Mouse (Mus musculus): ENCODE results near the gene AU015836. TPM values are rescaled to one million over a fixed set of nuclear protein-coding genes. Genes with fewer than 3 reads are reported as not detected.

AU015836 gene
- polyA plus RNA-seq, 1 experiment, result not detected

DNA sequence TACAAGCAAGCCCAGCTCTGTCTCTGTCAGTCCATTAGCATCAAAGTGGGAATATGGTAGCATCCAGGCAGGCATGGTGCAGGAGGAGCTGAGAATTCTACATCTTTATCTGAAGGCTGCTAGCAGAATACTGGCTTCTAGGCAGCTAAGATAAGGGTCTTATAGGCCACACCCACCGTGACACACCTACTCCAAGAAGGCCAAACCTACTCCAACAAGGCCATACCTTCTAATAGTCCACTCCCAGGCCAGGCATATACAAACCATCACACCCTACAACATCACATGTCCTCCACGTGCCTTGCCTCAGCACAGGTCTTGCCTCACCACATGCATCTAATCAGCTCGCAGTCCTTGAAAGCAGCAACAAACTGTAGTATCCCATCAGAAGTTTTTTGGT is 41.0 kb downstream of the AU015836 start:
- no peak overlapping the region for H3K4me3 ChIP-seq (ENCODE audit: insufficient read depth, low read length)
- TF ChIP-seq POLR2A (IDR thresholded peaks at IDR 0.05; ENCODE audit: extremely low read depth, insufficient read depth, low read length) (no peak), CTCF (IDR thresholded peaks at IDR 0.05; ENCODE audit: extremely low read depth, insufficient read depth, low read length) (no peak)
- no peaks in the 10 kb centered on the region for H3K4me1 ChIP-seq (ENCODE audit: control insufficient read depth, insufficient read depth, low read length)

DNA sequence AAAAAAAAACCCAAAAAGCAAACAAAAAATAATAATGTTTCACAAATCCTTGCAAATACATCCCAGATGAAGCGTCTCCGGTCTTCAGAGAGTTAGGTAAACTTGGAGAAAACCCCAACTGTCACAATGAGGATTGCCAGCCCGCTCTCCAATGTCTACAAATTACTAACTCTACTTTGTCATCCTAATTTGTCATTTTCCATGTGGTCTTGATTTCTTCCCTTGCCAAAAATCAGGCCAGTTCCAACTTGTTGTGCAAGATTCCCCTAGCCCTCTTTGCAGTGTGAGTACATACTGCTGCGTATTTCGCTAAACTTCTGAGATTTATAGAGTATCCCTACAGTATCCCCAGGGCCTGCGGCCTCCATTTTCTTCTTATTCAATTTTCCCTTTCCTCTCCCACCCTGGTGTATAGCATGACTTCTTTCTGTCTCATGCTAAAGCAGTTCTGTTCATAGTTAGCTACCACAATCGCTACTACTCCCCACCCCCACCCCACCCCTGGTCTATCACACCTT is 43.3 kb downstream of the AU015836 start:
- TF ChIP-seq POLR2A (IDR thresholded peaks at IDR 0.05; ENCODE audit: extremely low read depth, insufficient read depth, low read length), result no peak
- no peak for TF ChIP-seq CTCF (IDR thresholded peaks at IDR 0.05; ENCODE audit: extremely low read depth, insufficient read depth, low read length)
- no peak overlapping the region for H3K27ac ChIP-seq (ENCODE audit: insufficient read depth, low read length)
- no peaks in the 10 kb centered on the region for H3K4me1 ChIP-seq (ENCODE audit: control insufficient read depth, insufficient read depth, low read length)
- no peak overlapping the region for H3K4me3 ChIP-seq (ENCODE audit: insufficient read depth, low read length)

More for the DNA sequence above, 41.0 kb downstream of the AU015836 start:
- no peak overlapping the region for H3K27ac ChIP-seq (ENCODE audit: insufficient read depth, low read length)

DNA sequence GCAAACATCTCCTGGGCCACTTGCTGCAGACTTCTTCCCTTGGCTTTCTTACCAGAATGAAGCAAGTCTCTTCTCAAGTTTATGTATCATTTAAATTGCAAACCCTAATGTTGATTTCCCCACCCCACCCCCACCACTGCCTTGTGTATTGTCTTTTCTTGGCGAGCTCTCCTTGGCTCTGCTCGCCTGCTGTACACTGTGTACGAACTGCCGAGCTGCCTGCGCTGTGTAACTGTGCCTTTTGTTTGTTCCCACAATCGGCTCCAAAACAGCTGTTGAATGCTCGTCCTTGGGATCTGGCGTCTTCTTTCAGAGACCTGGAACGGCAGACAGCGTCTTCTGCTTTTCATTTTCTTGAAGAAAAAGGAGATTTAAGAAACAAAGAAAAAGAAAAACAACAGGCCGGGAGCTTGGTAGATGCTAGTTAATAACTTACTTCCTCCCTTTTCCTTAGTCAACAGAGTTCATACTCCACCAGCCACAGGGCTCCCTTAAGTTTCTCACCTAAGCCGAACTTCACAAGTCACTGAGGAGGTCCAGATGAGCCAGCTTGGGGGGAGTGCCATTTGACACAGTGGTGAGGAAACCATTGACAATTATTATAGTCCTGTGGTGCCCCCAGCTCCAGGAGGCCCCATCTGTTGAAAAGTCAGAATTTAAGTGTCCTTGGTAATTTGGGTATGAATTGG is 44.2 kb downstream of the AU015836 start:
- no peak for TF ChIP-seq CTCF (IDR thresholded peaks at IDR 0.05; ENCODE audit: extremely low read depth, insufficient read depth, low read length)
- no peak for TF ChIP-seq POLR2A (IDR thresholded peaks at IDR 0.05; ENCODE audit: extremely low read depth, insufficient read depth, low read length)
- H3K4me1 ChIP-seq (ENCODE audit: control insufficient read depth, insufficient read depth, low read length), result no peaks in the 10 kb centered on the region
- H3K4me3 ChIP-seq (ENCODE audit: insufficient read depth, low read length), result no peak overlapping the region
- no peak overlapping the region for H3K27ac ChIP-seq (ENCODE audit: insufficient read depth, low read length)

DNA sequence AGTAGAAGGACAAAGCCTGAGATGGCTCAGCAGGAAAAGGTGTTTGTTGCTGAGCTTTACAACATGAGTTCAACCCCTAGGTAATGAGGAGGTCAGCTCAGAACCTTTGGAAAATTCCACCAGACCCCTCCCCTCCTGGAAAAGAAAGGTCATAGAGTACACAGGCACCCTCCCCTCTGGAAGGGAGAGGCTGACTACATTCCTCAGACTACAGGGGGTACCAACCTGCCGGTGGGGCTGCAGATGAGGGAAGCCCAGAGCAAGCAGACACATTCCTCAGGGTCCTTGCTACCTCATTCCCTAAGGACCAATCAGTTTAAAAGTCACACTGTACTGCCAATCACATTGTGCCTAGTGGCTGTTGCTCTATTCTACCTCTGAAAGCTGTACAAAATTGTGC is 48.4 kb downstream of the AU015836 start:
- Histone ChIP-seq H3K4me3 (ENCODE audit: insufficient read depth, low read length) (no peak overlapping the region), H3K27ac (ENCODE audit: insufficient read depth, low read length) (no peak overlapping the region), H3K4me1 (ENCODE audit: control insufficient read depth, insufficient read depth, low read length) (no peaks in the 10 kb centered on the region)
- no peak for TF ChIP-seq CTCF (IDR thresholded peaks at IDR 0.05; ENCODE audit: extremely low read depth, insufficient read depth, low read length)
- TF ChIP-seq POLR2A (IDR thresholded peaks at IDR 0.05; ENCODE audit: extremely low read depth, insufficient read depth, low read length), result no peak

DNA sequence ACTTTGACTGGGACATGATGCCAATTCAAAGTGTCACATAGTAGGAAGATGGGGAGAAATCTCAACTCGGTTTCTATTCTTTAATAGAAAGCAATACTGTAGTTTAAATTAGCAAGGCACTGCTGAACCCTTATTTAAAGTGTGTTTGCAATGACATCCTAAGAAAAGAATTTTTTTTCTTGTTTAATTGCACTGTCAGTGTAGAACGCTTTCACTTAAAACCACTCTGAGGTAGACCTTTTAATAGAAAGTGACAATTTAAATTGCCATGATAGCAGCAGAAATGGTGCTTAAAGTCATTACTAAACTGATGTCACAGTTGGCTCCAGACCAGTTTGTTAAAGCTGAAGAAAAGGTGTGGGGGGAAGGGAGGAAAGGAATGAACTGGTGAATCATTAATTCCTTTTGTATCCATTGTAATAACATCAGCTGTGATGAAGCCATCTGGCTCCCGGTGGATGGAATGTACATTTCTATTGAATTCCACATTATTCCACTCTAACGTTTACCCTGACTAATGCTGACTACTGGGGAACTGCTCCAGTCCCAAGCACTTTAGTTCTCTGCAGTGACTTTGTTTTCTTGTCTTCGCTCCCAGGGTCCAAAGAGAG is 53.9 kb downstream of the AU015836 start:
- no peak overlapping the region for H3K27ac ChIP-seq (ENCODE audit: insufficient read depth, low read length)
- H3K4me3 ChIP-seq (ENCODE audit: insufficient read depth, low read length), result no peak overlapping the region
- H3K4me1 ChIP-seq (ENCODE audit: control insufficient read depth, insufficient read depth, low read length), result no peaks in the 10 kb centered on the region
- TF ChIP-seq CTCF (IDR thresholded peaks at IDR 0.05; ENCODE audit: extremely low read depth, insufficient read depth, low read length), result no peak
- TF ChIP-seq POLR2A (IDR thresholded peaks at IDR 0.05; ENCODE audit: extremely low read depth, insufficient read depth, low read length), result no peak

Other genes starting within 250 kb of the AU015836 start
- gene Pdk3, start 136.5 kb upstream of the AU015836 start, polyA plus RNA-seq (2012; rRNA removed), result 23.2 and 25.2 TPM in 2 replicates
- 9.0 and 9.3 TPM in 2 replicates for gene Zfx, start 155.0 kb downstream of the AU015836 start, polyA plus RNA-seq (2012; rRNA removed)
- 88.2 and 92.5 TPM in 2 replicates for gene Eif2s3x, start 244.2 kb downstream of the AU015836 start, polyA plus RNA-seq (2012; rRNA removed)